Mouse (Mus musculus): Measurements from ENCODE around the gene Spns3. TPM values are rescaled to one million over a fixed set of nuclear protein-coding genes. Genes with fewer than 3 reads are reported as not detected.
A peak's percentile ranks its signal among the peaks of the same experiment; 100 is the strongest.

Spns3 gene
- total and polyA plus RNA-seq, 2 experiments from 2014 or later: 0.22 TPM; not detected in 1

GRCm38 (mm10) chr11:72475408-72475807 is 74.9 kb downstream of the Spns3 start:
- no peak overlapping the region for H3K4me3 ChIP-seq (ENCODE audit: low read depth, low read length)
- TF ChIP-seq CTCF (IDR thresholded peaks at IDR 0.05): no peak
- no peaks in the 10 kb centered on the region for H3K4me1 ChIP-seq (ENCODE audit: insufficient read depth, low read length)
- H3K9me3 ChIP-seq (ENCODE audit: low read length): no peaks in the 10 kb centered on the region
- 78% methylated on average over 7 of the region's 7 CpGs for WGBS
- no peak overlapping the region for H3K9ac ChIP-seq (replicated peaks; ENCODE audit: low read length, poor library complexity, severe bottlenecking)
- H3K36me3 ChIP-seq (ENCODE audit: insufficient read depth, low read length): peaks cover 9% of the 10 kb centered on the region; the same call in 1 of the 2 replicates
- no peak overlapping the region for H3K27ac ChIP-seq (ENCODE audit: low read depth, low read length)
- H3K27me3 ChIP-seq (ENCODE audit: insufficient read depth, low read length): no peaks in the 10 kb centered on the region
- DNase-seq (ENCODE audit: low spot score): no peak
- no peak overlapping the region for H3K4me2 ChIP-seq (ENCODE audit: low read depth, low read length, poor library complexity, severe bottlenecking)
- no peak for ATAC-seq (ENCODE audit: low FRiP score)

- no peak for DNase-seq (ENCODE audit: low spot score)
- Histone ChIP-seq H3K36me3 (ENCODE audit: insufficient read depth, low read length) (peaks cover 9% of the 10 kb centered on the region; the same call in 1 of the 2 replicates), H3K27ac (ENCODE audit: low read depth, low read length) (no peak overlapping the region), H3K27me3 (ENCODE audit: insufficient read depth, low read length) (no peaks in the 10 kb centered on the region), H3K9me3 (ENCODE audit: low read length) (no peaks in the 10 kb centered on the region), H3K4me1 (ENCODE audit: insufficient read depth, low read length) (no peaks in the 10 kb centered on the region), H3K4me3 (ENCODE audit: low read depth, low read length) (no peak overlapping the region), H3K4me2 (ENCODE audit: low read depth, low read length, poor library complexity, severe bottlenecking) (no peak overlapping the region), H3K9ac (replicated peaks; ENCODE audit: low read length, poor library complexity, severe bottlenecking) (no peak overlapping the region)
- WGBS: 85% methylated on average over 3 of the region's 3 CpGs
- no peak for TF ChIP-seq CTCF (IDR thresholded peaks at IDR 0.05)
- ATAC-seq (ENCODE audit: low FRiP score): no peak
Measured at GRCm38 (mm10) chr11:72474926-72475325, 75.4 kb downstream of the Spns3 start.

GRCm38 (mm10) chr11:72473540-72473939 is 76.8 kb downstream of the Spns3 start:
- Histone ChIP-seq H3K9ac (replicated peaks; ENCODE audit: low read length, poor library complexity, severe bottlenecking) (no peak overlapping the region), H3K9me3 (ENCODE audit: low read length) (no peaks in the 10 kb centered on the region), H3K4me3 (ENCODE audit: low read depth, low read length) (no peak overlapping the region), H3K4me2 (ENCODE audit: low read depth, low read length, poor library complexity, severe bottlenecking) (no peak overlapping the region), H3K27ac (ENCODE audit: low read depth, low read length) (no peak overlapping the region), H3K36me3 (ENCODE audit: insufficient read depth, low read length) (peaks cover 9% of the 10 kb centered on the region; the same call in 1 of the 2 replicates), H3K4me1 (ENCODE audit: insufficient read depth, low read length) (no peaks in the 10 kb centered on the region), H3K27me3 (ENCODE audit: insufficient read depth, low read length) (no peaks in the 10 kb centered on the region)
- ATAC-seq (ENCODE audit: low FRiP score): no peak
- no peak for TF ChIP-seq CTCF (IDR thresholded peaks at IDR 0.05)
- no peak for DNase-seq (ENCODE audit: low spot score)
- WGBS: 91% methylated on average over 4 of the region's 4 CpGs

GRCm38 (mm10) chr11:72471381-72471780 is 78.9 kb downstream of the Spns3 start:
- Histone ChIP-seq H3K36me3 (ENCODE audit: insufficient read depth, low read length) (peaks cover 9% of the 10 kb centered on the region; the same call in 1 of the 2 replicates), H3K4me2 (ENCODE audit: low read depth, low read length, poor library complexity, severe bottlenecking) (no peak overlapping the region), H3K9me3 (ENCODE audit: low read length) (no peaks in the 10 kb centered on the region), H3K27me3 (ENCODE audit: insufficient read depth, low read length) (no peaks in the 10 kb centered on the region), H3K9ac (replicated peaks; ENCODE audit: low read length, poor library complexity, severe bottlenecking) (0 out of 2 replicates have a peak overlapping the region, but pooled peaks have one; percentile 14), H3K27ac (ENCODE audit: low read depth, low read length) (no peak overlapping the region), H3K4me3 (ENCODE audit: low read depth, low read length) (no peak overlapping the region), H3K4me1 (ENCODE audit: insufficient read depth, low read length) (no peaks in the 10 kb centered on the region)
- 79% methylated on average over 6 of the region's 6 CpGs for WGBS
- no peak for ATAC-seq (ENCODE audit: low FRiP score)
- TF ChIP-seq CTCF (IDR thresholded peaks at IDR 0.05): no peak
- no peak for DNase-seq (ENCODE audit: low spot score)

GRCm38 (mm10) chr11:72470004-72470403 is 80.3 kb downstream of the Spns3 start:
- 72% methylated on average over 4 of the region's 4 CpGs for WGBS
- DNase-seq (ENCODE audit: low spot score): no peak

GRCm38 (mm10) chr11:72469217-72469616 is 81.1 kb downstream of the Spns3 start:
- ATAC-seq (ENCODE audit: low FRiP score) (no peak), DNase-seq (ENCODE audit: low spot score) (peak; percentile 51)
- Histone ChIP-seq H3K27me3 (ENCODE audit: insufficient read depth, low read length) (no peaks in the 10 kb centered on the region), H3K4me2 (ENCODE audit: low read depth, low read length, poor library complexity, severe bottlenecking) (no peak overlapping the region), H3K4me3 (ENCODE audit: low read depth, low read length) (no peak overlapping the region), H3K4me1 (ENCODE audit: insufficient read depth, low read length) (no peaks in the 10 kb centered on the region), H3K27ac (ENCODE audit: low read depth, low read length) (no peak overlapping the region), H3K9me3 (ENCODE audit: low read length) (no peaks in the 10 kb centered on the region), H3K9ac (replicated peaks; ENCODE audit: low read length, poor library complexity, severe bottlenecking) (no peak overlapping the region), H3K36me3 (ENCODE audit: insufficient read depth, low read length) (peaks cover 9% of the 10 kb centered on the region)
- WGBS: 25% methylated on average over 5 of the region's 5 CpGs
- TF ChIP-seq CTCF (IDR thresholded peaks at IDR 0.05): no peak

More at GRCm38 (mm10) chr11:72470004-72470403, 80.3 kb downstream of the Spns3 start:
- Histone ChIP-seq H3K27me3 (ENCODE audit: insufficient read depth, low read length) (no peaks in the 10 kb centered on the region), H3K36me3 (ENCODE audit: insufficient read depth, low read length) (peaks cover 9% of the 10 kb centered on the region; the same call in 1 of the 2 replicates), H3K4me1 (ENCODE audit: insufficient read depth, low read length) (no peaks in the 10 kb centered on the region), H3K9ac (replicated peaks; ENCODE audit: low read length, poor library complexity, severe bottlenecking) (no peak overlapping the region), H3K4me2 (ENCODE audit: low read depth, low read length, poor library complexity, severe bottlenecking) (no peak overlapping the region), H3K27ac (ENCODE audit: low read depth, low read length) (no peak overlapping the region), H3K4me3 (ENCODE audit: low read depth, low read length) (no peak overlapping the region), H3K9me3 (ENCODE audit: low read length) (no peaks in the 10 kb centered on the region)
- ATAC-seq (ENCODE audit: low FRiP score): no peak
- no peak for TF ChIP-seq CTCF (IDR thresholded peaks at IDR 0.05)

All from midbrain, postnatal 0 days (tissue).